Mouse (Mus musculus) adrenal gland (tissue): ENCODE data around the gene Ghr.

Experiments
- intact Hi-C: fragments of 180-260 bp; cut with DNase I; formaldehyde crosslinking; loops from one replicate; pipeline ENCODE4 v1.15.1; 2025

Gene Ghr

DNA sequence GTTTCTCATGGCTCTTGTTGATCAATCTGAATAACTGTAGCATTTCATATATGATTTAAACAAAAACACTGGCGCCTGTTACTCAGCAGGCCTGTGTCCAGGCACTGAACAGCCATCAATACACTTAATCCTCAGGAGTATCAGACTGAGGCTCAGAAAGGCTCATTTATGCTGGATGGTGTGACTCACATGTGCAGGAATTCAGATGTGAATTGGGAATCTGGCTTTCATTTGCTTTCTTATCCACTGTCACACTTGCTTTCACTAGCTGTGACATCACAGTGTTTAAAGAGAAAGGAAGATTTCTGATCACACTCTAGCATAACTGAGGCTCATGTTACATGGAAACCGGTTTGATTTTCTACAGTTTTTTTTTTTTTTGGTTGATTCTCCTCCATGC is 39.0 kb downstream of the Ghr start:
- intact Hi-C loops, result no loop called here

GRCm38 (mm10) chr15:3536309-3536900 is 46.9 kb downstream of the Ghr start:
- intact Hi-C loops, result no loop called here

GRCm38 (mm10) chr15:3514027-3514426 is 69.3 kb downstream of the Ghr start:
- intact Hi-C loops, result no loop called here

DNA sequence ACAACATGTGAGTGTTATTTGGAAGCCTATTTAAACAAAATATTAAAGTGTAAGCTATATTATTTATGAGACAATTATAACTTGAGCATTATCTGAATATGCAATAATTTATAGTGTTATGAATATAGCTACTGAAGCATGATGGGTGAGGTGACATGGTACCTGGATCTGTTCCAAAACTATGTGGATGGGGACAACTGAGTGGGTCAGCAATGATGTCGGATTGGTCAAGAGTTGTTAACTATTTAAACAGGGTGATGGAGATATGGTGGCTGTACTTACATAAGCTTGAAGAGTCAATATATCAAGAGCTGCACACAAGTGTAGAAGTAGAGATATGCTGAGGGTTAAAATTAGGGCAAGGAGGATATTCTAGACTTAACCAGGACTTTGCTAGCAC is 70.9 kb downstream of the Ghr start:
- intact Hi-C loops, result no loop called here

GRCm38 (mm10) chr15:3511639-3512171 is 71.6 kb downstream of the Ghr start:
- intact Hi-C loops, result no loop called here

- intact Hi-C loops, result no loop called here
Observed at GRCm38 (mm10) chr15:3509089-3509488, 74.2 kb downstream of the Ghr start.

GRCm38 (mm10) chr15:3507329-3507728 is 76.0 kb downstream of the Ghr start:
- intact Hi-C loops, result no loop called here

- intact Hi-C loops, result no loop called here
Observed at GRCm38 (mm10) chr15:3504700-3505099, 78.6 kb downstream of the Ghr start.

DNA sequence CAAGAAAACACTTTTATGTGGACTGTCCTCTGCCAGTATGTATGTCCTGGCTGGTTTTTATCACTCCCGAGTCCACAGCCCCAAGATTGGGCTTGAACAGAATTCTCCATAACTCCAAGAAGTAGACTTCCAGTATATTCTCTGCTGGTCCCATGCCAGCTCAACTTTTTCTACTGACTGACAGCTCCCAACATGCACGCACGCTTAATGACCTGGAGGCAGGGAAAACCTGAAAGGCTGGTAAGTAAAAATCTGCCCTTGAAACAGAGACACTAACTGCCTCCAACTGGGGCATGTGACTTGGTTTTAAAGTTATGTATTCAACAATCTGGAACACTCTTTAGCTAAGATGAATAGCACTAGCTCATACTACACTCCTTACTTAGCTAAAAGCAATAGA is 81.6 kb downstream of the Ghr start:
- intact Hi-C loops, result no loop called here

DNA sequence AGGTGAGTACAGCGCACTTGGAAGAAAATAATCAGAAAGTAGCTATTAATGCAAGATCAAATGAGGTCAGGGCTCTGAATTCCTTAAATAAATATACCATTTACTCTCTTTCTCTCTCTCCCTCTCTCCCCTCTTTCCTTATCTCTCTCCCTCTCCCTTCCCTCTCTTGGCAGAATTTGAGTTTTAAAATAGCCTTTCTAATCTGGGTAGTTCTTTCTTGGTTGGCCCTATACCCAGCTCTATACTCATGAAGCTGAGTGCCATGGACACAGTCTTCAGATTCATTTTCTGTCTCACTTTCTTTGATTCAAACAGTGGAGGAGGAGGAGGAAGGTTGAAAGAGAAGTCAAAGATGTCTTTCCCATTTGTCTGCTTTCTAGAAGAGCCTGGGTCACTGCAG is 84.3 kb downstream of the Ghr start:
- intact Hi-C loops, result no loop called here

- intact Hi-C loops, result no loop called here
Observed at GRCm38 (mm10) chr15:3497946-3498580, 85.2 kb downstream of the Ghr start.

DNA sequence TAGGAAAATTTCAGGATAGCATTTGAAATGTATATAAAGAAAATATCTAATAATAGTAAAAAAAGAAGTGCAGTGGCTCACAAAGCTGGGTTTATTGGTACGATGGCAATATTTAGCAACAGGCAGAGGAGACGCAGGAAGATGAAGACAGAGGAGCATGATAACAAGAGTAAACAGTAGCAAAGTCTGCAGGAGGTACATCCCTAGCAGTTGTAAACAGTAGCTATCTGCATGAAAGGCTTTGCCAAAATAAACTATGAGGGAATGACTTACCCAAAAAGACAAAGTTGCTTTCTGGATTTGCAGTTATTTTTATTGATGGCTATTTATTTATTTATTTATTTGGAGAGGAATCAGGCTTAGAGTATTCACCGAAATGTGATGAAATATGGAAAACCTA is 92.4 kb downstream of the Ghr start:
- intact Hi-C loops, result no loop called here

DNA sequence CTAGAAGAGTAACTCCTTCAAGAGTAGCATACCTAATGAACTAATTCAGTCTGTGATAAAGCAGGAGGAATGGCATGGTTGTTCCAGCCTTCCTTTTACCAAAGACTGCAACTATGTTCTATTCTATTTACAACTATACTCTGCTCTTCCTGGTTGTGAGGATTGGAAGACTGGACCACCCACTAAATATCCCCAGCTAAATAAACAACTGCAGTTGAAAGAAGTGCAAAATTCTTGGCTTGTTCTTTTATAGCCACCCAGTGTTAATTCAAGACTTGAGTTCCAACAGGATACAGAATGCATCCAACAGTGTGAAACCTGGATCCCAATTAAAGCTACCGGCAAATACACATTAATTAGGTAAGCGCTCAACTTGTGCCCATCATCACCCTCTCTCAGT is 93.3 kb downstream of the Ghr start:
- intact Hi-C loops, result no loop called here

DNA sequence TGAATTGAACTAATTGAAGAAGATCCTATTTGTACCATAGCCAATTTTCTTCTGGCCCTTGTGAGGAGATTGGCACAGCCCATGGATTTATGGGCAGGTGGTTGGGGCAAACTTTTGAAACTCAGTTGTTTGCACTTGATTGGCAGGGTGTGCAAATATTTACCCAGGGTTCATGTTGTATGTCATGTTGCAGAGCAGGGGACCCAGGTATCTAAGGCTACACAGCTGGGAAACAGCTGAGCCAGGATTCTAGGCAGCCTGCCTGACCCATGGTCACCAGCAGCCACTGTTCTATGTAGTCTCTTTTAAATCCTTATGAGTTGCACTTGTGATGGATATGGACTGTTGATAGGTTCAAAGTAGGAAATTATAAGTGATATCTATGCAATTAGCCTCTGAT is 94.1 kb downstream of the Ghr start:
- intact Hi-C loops, result no loop called here

- intact Hi-C loops, result no loop called here
Observed at GRCm38 (mm10) chr15:3488601-3489000, 94.7 kb downstream of the Ghr start.

- intact Hi-C loops, result no loop called here
Observed at GRCm38 (mm10) chr15:3486691-3487090, 96.6 kb downstream of the Ghr start.

GRCm38 (mm10) chr15:3485367-3485766 is 97.9 kb downstream of the Ghr start:
- intact Hi-C loops, result no loop called here

GRCm38 (mm10) chr15:3483451-3483850 is 99.8 kb downstream of the Ghr start:
- intact Hi-C loops, result no loop called here

DNA sequence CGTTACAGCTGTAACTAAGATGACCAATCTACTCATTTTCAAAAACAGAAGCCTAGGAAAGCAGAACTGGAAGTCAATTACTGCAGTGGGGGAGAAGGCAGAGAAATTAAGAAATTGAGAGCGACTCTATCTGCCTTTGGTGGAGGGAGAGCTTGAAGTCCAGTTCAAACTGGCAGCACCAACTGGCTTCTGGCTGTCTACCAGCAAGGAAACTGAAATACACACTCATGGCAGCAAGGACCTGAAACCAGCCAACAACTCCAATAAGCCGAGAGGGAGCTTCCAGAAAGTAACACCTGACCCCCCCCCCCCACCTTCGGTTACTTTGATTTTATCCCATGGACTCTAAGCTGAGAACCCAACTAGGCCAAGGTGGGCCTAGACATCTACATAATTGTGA is 114.1 kb downstream of the Ghr start:
- intact Hi-C loops, result no loop called here

- intact Hi-C loops, result no loop called here
Observed at GRCm38 (mm10) chr15:3466608-3467007, 116.7 kb downstream of the Ghr start.

GRCm38 (mm10) chr15:3464754-3465153 is 118.5 kb downstream of the Ghr start:
- intact Hi-C loops, result no loop called here

GRCm38 (mm10) chr15:3456543-3456942 is 126.7 kb downstream of the Ghr start:
- intact Hi-C loops, result no loop called here

DNA sequence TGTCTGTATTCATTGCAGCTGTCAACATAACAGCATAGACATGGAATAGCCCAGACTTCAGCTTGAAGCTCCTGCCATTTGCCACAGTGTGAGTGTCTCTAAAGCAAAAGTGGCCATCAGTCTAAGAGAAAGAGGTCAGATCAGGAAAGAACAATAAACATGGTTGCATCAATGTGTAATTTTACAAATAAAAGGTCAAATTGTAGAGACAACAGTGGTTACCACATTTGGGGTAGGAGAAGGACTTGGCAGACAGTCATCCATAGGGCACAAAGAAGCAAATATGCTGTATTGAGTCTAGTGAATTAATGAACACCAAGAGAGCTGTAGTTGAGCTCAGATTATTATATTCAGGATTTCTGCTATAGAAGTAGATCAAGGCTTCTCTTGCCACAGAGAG is 127.7 kb downstream of the Ghr start:
- intact Hi-C loops, result no loop called here
